Mouse (Mus musculus) cerebellum, postnatal 25 days (tissue): ENCODE measurements around the gene Olfr1214.
"Not testable (repeated sequence)": the region's sequence is repeated elsewhere in the genome, so short reads cannot be mapped to it uniquely, and the experiment has no call there.

Experiments used
- DNase-seq, 2 experiments: peaks; one replicate each; pipeline ENCODE4 v3.0.0; 2021; ENCODE audit warnings: mixed read lengths in 2 of 2

The Olfr1214 gene

GRCm38 (mm10) chr2:88992553-88992952 is at the start of gene Olfr1214:
Olfr1214 (minus strand) TSS chr2:88992653.
- no peak for DNase-seq

GRCm38 (mm10) chr2:89031965-89032364 is 39.5 kb upstream of the Olfr1214 start, which contains the start of gene Olfr1217:
Olfr1217 (minus strand) TSS chr2:89032065.
- no peak for DNase-seq

GRCm38 (mm10) chr2:89021436-89021835 is 29.0 kb upstream of the Olfr1214 start:
- not testable (repeated sequence) for DNase-seq

- DNase-seq, result no peak
Measured at GRCm38 (mm10) chr2:89018240-89018639, 25.8 kb upstream of the Olfr1214 start, which contains the start of gene Olfr1216. Olfr1216 (minus strand) TSS chr2:89018340.

GRCm38 (mm10) chr2:89006873-89007272 is 14.4 kb upstream of the Olfr1214 start, which contains the start of gene Olfr1215:
Olfr1215 (minus strand) TSS chr2:89006973.
- DNase-seq, result no peak

GRCm38 (mm10) chr2:88980181-88980580 is 12.3 kb downstream of the Olfr1214 start, which contains the start of gene Gm13762:
Gm13762 (minus strand) TSS chr2:88980281.
- no peak for DNase-seq

GRCm38 (mm10) chr2:88953669-88954068 is 38.8 kb downstream of the Olfr1214 start, which contains the start of gene Olfr1212:
Olfr1212 (plus strand) TSS chr2:88953969.
- DNase-seq, result no peak

- DNase-seq, result no peak
Measured at GRCm38 (mm10) chr2:88938011-88938410, 54.4 kb downstream of the Olfr1214 start, which contains the start of gene Olfr1211. Olfr1211 (minus strand) TSS chr2:88938111.
